Mouse (Mus musculus): ENCODE results near the gene Por.

Por gene

DNA sequence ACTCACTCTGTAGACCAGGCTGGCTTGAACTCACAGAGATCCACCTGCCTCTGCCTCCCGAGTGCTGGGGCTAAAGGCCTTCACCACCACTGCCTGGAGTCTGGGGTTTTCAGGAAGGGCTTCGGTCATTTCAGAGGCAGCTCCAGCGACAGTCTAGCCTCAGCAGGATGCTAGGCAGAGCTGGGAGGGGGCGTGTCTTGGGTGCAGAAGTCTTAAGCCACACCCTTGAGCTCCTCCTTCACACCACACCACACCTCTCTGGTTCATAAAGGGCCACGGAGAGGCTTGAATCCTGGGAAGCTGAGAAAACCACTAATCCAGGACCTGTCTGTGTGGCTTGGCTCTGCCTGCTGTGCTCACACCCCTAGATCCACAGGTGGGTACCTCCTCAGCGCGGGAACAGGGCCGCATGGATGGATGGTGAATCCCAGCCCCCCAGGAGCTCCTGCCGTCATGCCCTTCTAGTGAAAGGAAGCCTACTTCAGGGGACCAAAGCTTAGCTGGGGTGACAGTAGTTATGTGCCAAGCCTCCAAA lies at the start of gene Por:
Gene Por (plus strand): TSS at position 293 of the 535 bp plus-strand sequence.
- DNase-seq (ENCODE audit: extremely low spot score, low read depth, low spot score): no peak

- DNase-seq (ENCODE audit: extremely low spot score, low read depth, low spot score): no peak
These were observed 49.3 kb upstream of the Por start for GRCm38 (mm10) chr5:135620526-135620925.

DNA sequence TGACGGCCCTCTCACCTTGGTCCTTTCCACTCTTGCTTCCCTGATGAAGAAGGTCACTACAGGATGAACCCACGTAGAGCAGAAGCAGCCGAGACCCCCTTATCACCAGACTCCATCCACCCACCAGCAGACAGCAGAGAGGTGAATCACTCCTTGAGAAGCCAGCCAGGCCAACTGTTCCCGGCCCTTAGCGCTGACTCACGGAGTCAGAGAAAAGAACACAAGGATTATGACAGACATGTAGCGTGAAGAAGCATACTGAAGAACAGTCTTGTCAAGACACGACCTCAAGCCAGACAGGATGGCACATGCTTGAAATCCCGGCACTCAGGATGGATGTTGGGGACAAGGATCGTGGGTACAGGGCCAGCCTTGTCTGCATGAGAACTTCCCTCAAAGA lies 48.1 kb upstream of the Por start:
- DNase-seq (ENCODE audit: extremely low spot score, low read depth, low spot score): no peak

DNA sequence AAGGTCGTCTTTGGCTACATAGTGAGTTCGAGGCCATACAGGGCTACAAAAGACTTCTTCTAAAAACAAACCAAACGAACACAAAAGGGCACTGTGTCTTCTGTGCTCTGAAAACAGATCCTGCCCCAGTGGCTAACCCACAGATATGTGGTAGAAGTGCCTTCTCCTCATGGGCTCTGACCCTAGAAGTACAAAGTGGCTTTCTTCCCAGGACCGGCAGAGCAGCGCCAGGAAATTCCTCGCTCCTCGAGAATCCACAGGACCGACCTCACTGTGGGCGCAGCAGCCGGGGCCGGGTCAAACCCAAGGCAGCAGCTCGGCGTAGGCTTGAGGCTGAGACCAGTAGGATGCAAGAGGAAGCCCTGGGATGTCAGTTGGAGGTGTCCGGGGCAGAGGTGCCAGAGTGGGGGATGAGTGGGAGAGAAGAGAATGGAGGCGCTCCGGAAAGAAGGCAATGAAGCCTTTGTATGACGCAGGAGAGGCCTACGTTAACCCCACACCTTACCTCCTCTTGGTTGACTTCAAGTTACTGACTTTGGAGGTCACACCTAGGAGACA lies 46.7 kb upstream of the Por start:
- no peak for DNase-seq (ENCODE audit: extremely low spot score, low read depth, low spot score)

GRCm38 (mm10) chr5:135628916-135629315 lies 40.9 kb upstream of the Por start:
- no peak for DNase-seq (ENCODE audit: extremely low spot score, low read depth, low spot score)

GRCm38 (mm10) chr5:135629401-135629800 lies 40.4 kb upstream of the Por start:
- DNase-seq (ENCODE audit: extremely low spot score, low read depth, low spot score): no peak

DNA sequence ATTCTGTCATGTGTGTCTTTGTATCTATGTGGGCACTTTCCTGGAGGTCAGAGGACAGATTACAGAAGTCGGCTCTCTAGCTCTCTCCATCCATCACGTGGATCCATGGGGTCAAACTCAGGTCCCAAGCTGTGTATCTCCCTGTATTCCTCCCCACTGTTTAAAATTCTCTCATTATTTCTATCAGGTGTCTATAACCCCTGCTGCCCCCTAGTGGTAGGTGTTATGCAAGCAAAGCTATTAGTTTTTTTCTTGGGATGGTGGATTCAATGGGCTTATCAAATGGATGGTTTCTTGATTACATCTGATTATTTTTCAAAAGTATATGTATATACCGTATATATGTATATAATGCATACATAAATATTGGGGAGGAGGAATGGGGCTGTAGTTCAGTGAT lies 39.2 kb upstream of the Por start:
- DNase-seq (ENCODE audit: extremely low spot score, low read depth, low spot score): peak; percentile 46

DNA sequence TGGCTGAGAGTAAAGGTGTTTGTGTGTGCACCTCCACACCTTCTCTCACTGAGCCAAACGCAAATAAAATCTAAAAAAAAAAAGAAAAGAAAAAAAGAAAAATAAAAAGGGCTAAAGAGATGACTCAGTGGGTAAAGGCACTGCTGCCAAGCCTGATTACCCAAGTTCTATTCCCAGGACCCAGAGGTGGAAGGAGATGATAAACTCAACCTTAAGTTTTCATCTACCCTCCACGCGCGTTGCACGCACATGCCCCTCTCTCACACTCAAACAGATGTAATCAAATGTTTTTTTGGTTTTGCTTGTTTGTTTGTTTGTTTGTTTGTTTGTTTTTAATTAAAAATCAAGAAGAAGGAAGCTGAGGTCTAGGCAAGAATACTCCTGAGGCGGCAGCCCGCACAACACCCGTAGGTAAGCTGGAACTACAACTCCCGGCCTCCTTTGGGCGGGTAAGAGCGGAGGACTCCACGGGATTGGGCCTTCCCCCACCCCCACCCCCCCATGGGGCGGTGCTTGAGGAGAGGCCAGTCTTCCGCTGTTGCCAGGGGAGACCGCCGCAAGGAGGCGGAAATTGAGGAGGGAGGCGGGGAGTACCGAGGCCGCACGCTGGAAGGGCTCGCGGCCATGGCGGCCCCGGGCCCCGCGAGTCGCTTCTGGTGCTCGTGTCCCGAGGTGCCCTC lies 37.6 kb upstream of the Por start, which contains the start of gene Rhbdd2:
Gene Rhbdd2 (plus strand): TSS at position 502 of the 680 bp plus-strand sequence.
- DNase-seq (ENCODE audit: extremely low spot score, low read depth, low spot score): peak; percentile 90

GRCm38 (mm10) chr5:135632797-135633144 lies 37.1 kb upstream of the Por start:
- DNase-seq (ENCODE audit: extremely low spot score, low read depth, low spot score): no peak

- DNase-seq (ENCODE audit: extremely low spot score, low read depth, low spot score): no peak
These were observed 29.9 kb upstream of the Por start for GRCm38 (mm10) chr5:135639760-135640458.

GRCm38 (mm10) chr5:135640459-135640789 lies 29.4 kb upstream of the Por start:
- DNase-seq (ENCODE audit: extremely low spot score, low read depth, low spot score): no peak

DNA sequence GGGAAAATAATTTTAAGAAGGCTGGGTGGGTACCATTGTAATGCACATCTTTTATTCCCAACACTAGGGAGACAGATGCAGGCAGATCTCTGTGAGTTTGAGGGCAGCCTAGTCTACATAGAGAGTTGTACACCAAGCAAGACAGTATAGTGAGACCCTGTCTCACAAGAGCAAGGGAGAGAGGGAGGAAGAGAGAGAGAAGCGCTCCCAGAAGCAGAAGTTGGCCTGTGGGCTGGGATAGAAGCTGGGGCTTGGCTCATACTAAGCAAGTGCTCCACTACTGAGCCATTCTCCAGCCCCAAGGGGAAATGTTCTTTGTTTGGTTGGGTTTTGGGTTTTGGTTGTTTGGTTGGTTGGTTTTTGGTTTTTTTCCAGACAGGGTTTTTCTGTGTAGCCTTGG lies 28.8 kb upstream of the Por start:
- no peak for DNase-seq (ENCODE audit: extremely low spot score, low read depth, low spot score)

DNA sequence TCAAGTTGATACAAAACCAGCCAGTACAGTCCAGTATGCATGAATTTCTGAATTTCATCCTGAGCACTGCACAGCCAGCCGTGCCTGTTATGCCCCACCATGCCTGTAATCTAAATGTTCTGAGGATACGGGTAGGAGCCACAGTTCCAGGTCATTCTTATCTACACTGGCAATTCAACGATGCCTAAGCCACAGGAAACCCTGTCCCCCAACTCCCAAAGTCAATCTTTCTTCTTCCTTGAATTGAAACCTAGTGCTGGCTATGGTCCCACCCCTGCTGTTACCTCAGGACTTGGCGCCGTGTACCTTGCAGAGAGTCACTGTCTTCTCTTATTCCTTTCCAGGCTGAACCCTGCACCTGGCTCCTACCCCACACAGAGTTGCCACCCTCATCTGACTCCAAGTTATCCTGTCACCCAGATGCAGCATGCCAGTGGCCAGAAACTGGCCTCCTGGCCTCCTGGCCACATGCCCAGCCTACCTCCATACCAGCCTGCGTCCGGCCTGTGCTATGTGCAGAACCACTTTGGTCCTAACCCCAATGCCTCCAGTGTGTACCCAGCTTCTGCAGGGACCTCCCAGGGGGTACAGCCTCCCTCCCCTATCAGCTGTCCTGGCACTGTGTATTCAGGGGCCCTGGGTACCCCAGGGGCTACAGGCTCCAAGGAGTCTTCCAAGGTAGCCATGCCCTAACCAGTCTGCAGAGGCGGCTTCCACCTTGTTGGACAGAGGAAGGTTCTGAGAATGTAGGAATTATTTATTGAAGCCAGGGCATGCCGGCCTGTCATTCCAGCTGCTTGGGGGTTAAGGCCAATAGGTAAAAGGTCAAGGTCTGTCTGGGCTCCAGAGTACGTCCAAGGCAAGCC lies 26.9 kb upstream of the Por start:
- DNase-seq (ENCODE audit: extremely low spot score, low read depth, low spot score): no peak

DNA sequence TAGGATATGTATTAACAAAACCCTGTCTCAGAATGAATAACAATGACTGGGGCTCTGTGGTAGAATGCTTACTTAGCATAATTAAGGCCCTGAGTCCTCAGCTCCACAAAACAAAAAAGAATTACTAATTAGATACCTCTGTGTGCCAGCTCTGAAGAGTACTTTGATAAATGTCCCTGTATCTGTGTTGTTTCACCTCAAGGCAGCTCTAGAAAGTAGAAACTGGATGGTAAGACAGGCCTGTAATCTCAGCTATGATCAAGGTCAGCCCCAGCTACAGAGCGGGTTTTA lies 26.3 kb upstream of the Por start:
- no peak for DNase-seq (ENCODE audit: extremely low spot score, low read depth, low spot score)

GRCm38 (mm10) chr5:135643869-135644268 lies 26.0 kb upstream of the Por start:
- no peak for DNase-seq (ENCODE audit: extremely low spot score, low read depth, low spot score)

DNA sequence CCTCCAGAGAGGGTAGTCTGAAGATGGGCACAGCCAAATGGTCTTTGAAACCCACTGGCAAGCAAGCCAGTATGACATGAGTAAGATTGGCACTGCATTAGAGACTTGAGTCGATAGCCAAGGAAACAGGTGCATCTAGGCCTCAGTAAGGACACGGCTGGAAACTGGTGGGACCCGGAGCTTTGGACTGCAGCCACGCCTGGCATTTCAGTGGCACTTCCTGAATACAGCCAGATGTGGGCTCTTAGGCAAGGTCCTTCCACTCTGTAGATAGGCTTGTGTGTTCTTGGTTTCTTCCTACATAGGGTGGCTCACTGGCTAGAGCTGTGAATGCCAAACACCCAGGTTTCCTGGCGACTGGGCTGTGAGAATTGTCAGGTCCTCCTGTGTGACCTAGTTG lies 24.5 kb upstream of the Por start:
- no peak for DNase-seq (ENCODE audit: extremely low spot score, low read depth, low spot score)

DNA sequence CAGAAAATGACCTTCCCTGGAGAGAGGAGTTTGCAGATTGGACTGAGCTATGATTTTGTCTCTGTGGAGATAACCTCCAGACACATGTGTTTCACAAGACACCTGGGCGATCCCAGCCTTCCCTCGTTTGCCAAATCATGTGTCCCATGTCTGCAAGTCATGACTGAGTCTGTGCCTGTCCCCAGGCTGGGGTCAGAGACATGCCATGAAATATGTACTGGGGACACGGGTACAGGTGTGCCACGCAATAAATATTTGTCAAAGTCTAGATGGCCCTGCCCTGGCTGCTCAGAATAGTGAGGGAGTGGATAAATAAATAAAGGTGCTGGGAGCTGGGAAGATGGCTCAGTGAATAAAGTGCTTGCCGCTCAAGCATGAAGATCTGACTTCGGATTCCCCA lies 23.8 kb upstream of the Por start:
- DNase-seq (ENCODE audit: extremely low spot score, low read depth, low spot score): no peak

DNA sequence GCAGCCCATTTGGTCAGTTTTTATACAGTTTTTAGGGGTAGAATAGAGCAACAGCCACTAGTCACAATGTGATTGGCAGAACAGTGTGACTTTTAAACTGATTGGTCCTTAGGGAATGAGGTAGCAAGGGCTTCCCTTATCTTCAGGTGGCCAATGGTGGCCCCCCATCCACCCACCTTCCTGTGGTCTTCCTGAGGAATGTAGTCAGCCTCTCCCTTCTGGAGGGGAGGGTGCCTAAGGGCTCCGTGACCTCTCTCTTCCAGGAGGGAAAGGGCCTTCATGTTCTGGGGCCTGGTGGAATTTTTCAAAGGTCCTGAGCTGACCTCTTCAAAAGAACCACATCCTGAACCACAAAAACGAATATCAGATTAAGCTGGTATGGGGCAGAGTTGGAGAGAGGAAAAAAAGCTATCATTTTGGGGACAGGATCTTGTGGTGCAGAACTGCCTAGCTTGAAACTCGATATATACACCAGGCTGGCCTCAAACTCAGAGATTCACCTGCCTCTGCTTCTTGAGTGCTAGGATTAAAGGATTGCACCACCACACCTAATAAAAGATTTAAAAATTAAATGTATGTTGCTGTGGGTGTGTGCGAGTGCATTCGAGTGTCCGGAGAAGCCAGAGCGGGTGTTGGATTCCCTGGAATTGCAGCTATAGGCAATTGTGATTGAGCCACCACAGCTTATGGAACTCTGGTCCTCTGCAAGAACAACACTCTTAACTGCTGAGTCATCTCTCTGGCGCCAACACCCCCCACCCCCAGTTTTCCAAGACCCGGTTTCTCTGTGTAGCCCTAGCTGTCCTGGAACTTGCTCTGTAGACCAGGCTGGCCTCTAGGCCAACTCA lies 21.1 kb upstream of the Por start:
- no peak for DNase-seq (ENCODE audit: extremely low spot score, low read depth, low spot score)

GRCm38 (mm10) chr5:135649309-135649633 lies 20.6 kb upstream of the Por start:
- no peak for DNase-seq (ENCODE audit: extremely low spot score, low read depth, low spot score)

DNA sequence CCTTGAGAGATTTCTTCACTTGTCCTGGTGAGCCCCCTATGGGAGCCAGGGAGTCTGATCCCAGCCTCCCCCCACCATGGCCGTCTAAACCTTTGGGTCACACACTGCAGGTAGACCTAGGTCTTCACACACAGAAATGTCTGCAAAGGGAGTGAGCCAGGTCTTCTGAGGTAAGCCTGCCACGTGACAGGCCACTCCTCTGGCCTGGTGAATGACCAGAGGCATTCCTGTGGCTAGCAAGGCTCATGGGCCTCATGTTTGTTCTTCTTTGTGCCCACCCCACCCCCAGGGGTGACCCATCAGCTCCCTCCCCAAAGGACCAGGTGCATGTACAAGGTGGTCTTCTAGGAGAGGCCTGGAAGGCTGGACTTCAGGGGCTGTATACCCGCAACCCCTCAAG lies 18.3 kb upstream of the Por start:
- DNase-seq (ENCODE audit: extremely low spot score, low read depth, low spot score): no peak

- no peak for DNase-seq (ENCODE audit: extremely low spot score, low read depth, low spot score)
These were observed 16.6 kb upstream of the Por start for GRCm38 (mm10) chr5:135653209-135653608.

Measured in hindlimb bud, embryonic 11.5 days (tissue).